Mouse (Mus musculus) kidney, adult 2 months (tissue): ENCODE measurements at regions not wholly inside any gene's neighbourhood (a gene's known extent, or its start where the extent isn't known, plus 50 kb on each side); places are given as distances from the start of the nearest gene placed in this dataset.

Experiments used
- DNase-seq: peaks from one replicate; pipeline ENCODE4 v3.0.0; 2021
- H3K27ac ChIP-seq: fragments of 200-500 bp; 2 replicates; pipeline ENCODE4 v1.5.1; 2012; ENCODE audit warnings: low read depth, low read length, control low read depth, inconsistent platforms; ENCODE audit not compliant: insufficient read depth
- H3K27me3 ChIP-seq: fragments of 200-500 bp; replicated peaks from 2 replicates; pipeline ENCODE4 v1.6.1; 2012; ENCODE audit warnings: mild to moderate bottlenecking, moderate library complexity, low read length, inconsistent platforms; ENCODE audit not compliant: control insufficient read depth, insufficient read depth
- H3K36me3 ChIP-seq: fragments of 200-500 bp; 2 replicates; pipeline ENCODE4 v1.6.1; 2012; ENCODE audit warnings: mild to moderate bottlenecking, moderate library complexity, low read length, inconsistent platforms; ENCODE audit not compliant: control insufficient read depth, insufficient read depth
- H3K4me1 ChIP-seq: fragments of 200-500 bp; 2 replicates; pipeline ENCODE4 v1.6.1; 2011; ENCODE audit warnings: low read length; ENCODE audit not compliant: control insufficient read depth, insufficient read depth
- H3K4me3 ChIP-seq: fragments of 200-500 bp; 2 replicates; pipeline ENCODE4 v1.5.1; 2011; ENCODE audit warnings: mild to moderate bottlenecking, low read depth, low read length, control low read depth; ENCODE audit not compliant: insufficient read depth
- CTCF ChIP-seq: fragments of 200-500 bp; conservative IDR thresholded peaks from 2 replicates; pipeline ENCODE4 v1.5.1; 2011; ENCODE audit warnings: low read depth, mild to moderate bottlenecking, control low read depth, low read length, moderate library complexity, mixed read lengths; ENCODE audit not compliant: insufficient read depth, insufficient read length
- POLR2A ChIP-seq: fragments of 200-500 bp; IDR thresholded peaks from one replicate; pipeline ENCODE4 v1.6.1; 2011; ENCODE audit warnings: low read depth, low read length, control low read depth
- WGBS: fragments of 180-500 bp; shearing (Covaris S2); methylation state at CpG from one replicate; pipeline ENCODE4 v1.1.7; 2018; 5-methylcytosine and 5-hydroxymethylcytosine counted together

GRCm38 (mm10) chr13:26171891-26172482 is 598.0 kb downstream of the Hdgfl1 start:
- no peaks in the 10 kb centered on the region for H3K27me3 ChIP-seq
- TF ChIP-seq POLR2A, result no peak
- TF ChIP-seq CTCF, result no peak
- DNase-seq, result no peak
- H3K4me3 ChIP-seq, result no peak overlapping the region
- 81% methylated on average over 2 of the region's 2 CpGs for WGBS
- no peak overlapping the region for H3K27ac ChIP-seq
- no peaks in the 10 kb centered on the region for H3K36me3 ChIP-seq
- H3K4me1 ChIP-seq, result no peaks in the 10 kb centered on the region

- Histone ChIP-seq H3K4me1 (no peaks in the 10 kb centered on the region), H3K4me3 (no peak overlapping the region), H3K27me3 (no peaks in the 10 kb centered on the region), H3K36me3 (no peaks in the 10 kb centered on the region), H3K27ac (no peak overlapping the region)
- TF ChIP-seq CTCF, result no peak
- no peak for TF ChIP-seq POLR2A
- WGBS, result 66% methylated on average over 2 of the region's 2 CpGs
- no peak for DNase-seq
Observed at GRCm38 (mm10) chr13:26169641-26170040, 600.3 kb downstream of the Hdgfl1 start.

GRCm38 (mm10) chr13:26158703-26159102 is 611.3 kb downstream of the Hdgfl1 start:
- Histone ChIP-seq H3K27ac (no peak overlapping the region), H3K36me3 (no peaks in the 10 kb centered on the region), H3K27me3 (no peaks in the 10 kb centered on the region), H3K4me1 (no peaks in the 10 kb centered on the region), H3K4me3 (no peak overlapping the region)
- TF ChIP-seq CTCF, result no peak
- TF ChIP-seq POLR2A, result no peak
- no peak for DNase-seq
- WGBS, result 86% methylated on average over 2 of the region's 2 CpGs

GRCm38 (mm10) chr13:26154701-26155471 is 615.1 kb downstream of the Hdgfl1 start:
- no peak for TF ChIP-seq CTCF
- TF ChIP-seq POLR2A, result no peak
- H3K36me3 ChIP-seq, result no peaks in the 10 kb centered on the region
- no peak overlapping the region for H3K27ac ChIP-seq
- WGBS, result 86% methylated on average over 12 of the region's 12 CpGs
- H3K4me3 ChIP-seq, result no peak overlapping the region
- H3K27me3 ChIP-seq, result no peaks in the 10 kb centered on the region
- no peak for DNase-seq
- H3K4me1 ChIP-seq, result no peaks in the 10 kb centered on the region

- Histone ChIP-seq H3K27me3 (no peaks in the 10 kb centered on the region), H3K27ac (no peak overlapping the region), H3K4me3 (no peak overlapping the region), H3K36me3 (no peaks in the 10 kb centered on the region), H3K4me1 (no peaks in the 10 kb centered on the region)
- no peak for TF ChIP-seq POLR2A
- no peak for TF ChIP-seq CTCF
- no peak for DNase-seq
- WGBS, result 76% methylated on average over 1 of the region's 1 CpGs
Observed at GRCm38 (mm10) chr13:26154251-26154650, 615.7 kb downstream of the Hdgfl1 start.

GRCm38 (mm10) chr13:26153093-26153492 is 616.9 kb downstream of the Hdgfl1 start:
- no peaks in the 10 kb centered on the region for H3K27me3 ChIP-seq
- no peak overlapping the region for H3K27ac ChIP-seq
- no peak overlapping the region for H3K4me3 ChIP-seq
- H3K36me3 ChIP-seq, result no peaks in the 10 kb centered on the region
- no peak for TF ChIP-seq POLR2A
- no peak for TF ChIP-seq CTCF
- DNase-seq, result no peak
- H3K4me1 ChIP-seq, result no peaks in the 10 kb centered on the region
- 88% methylated on average over 2 of the region's 2 CpGs for WGBS

GRCm38 (mm10) chr13:26150426-26150825 is 619.5 kb downstream of the Hdgfl1 start:
- Histone ChIP-seq H3K4me3 (no peak overlapping the region), H3K27ac (no peak overlapping the region), H3K4me1 (no peaks in the 10 kb centered on the region), H3K36me3 (no peaks in the 10 kb centered on the region), H3K27me3 (no peaks in the 10 kb centered on the region)
- no peak for DNase-seq
- 62% methylated on average over 1 of the region's 1 CpGs for WGBS
- no peak for TF ChIP-seq POLR2A
- no peak for TF ChIP-seq CTCF
